ENCODE assay signal across 7 mouse cellular contexts in the genomic region with DNA sequence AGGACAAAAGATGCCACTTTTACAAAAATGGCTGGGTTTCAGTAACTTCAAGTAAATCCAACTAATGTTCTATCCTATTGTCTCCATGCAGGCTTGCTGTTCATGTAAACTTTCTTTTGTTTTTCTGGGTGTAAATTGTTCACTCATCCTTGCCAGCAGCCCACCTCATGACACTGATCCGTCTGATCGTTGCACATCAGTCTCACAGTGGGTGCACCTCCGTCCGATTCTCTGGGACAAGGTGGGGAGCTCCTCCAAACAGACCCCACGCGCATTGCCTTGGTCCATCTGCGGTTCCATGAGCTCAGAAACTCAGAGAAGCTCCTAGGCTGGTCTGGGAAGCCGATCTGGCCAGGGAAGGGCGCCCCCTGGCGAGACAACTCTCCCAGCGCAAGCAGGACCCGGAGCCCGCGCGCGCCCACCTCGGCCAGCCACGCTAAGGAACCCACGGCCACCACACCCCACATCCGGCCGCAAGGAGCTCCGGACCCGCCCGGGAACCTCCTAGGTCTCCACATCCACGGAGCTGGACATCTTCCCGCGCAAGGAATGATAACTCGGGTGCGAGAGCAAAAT. TPM values are rescaled to one million over a fixed set of nuclear protein-coding genes. Genes with fewer than 3 reads are reported as not detected.
DNase-seq lines count a peak whose midpoint lies in the region; ATAC-seq and TF ChIP-seq lines count a peak whose summit lies in the region.

No protein-coding gene starts in this region.

- ATAC-seq in embryonic facial prominence, embryonic 12.5 days (ENCODE audit: insufficient number of reproducible peaks, insufficient read depth, low FRiP score, low TSS enrichment): peak; percentile 67
- ATAC-seq in limb, embryonic 13.5 days (ENCODE audit: low FRiP score, low read depth): peak; percentile 68
- peak; percentile 74 for ATAC-seq in midbrain, embryonic 15.5 days (replicated peaks)

- TF ChIP-seq POLR2A in bone marrow, adult 2 months (IDR thresholded peaks at IDR 0.05; ENCODE audit: borderline replicate concordance, control insufficient read depth, low read depth, low read length): no peak
- no peak for TF ChIP-seq POLR2A in spleen, adult 2 months (IDR thresholded peaks at IDR 0.05; ENCODE audit: low read depth, low read length)

- 0 out of 2 replicates have a peak, but pooled peaks cover 6% of the 10 kb centered on the region for H3K27me3 ChIP-seq in embryonic facial prominence, embryonic 12.5 days
- H3K27me3 ChIP-seq in limb, embryonic 13.5 days: peaks cover 18% of the 10 kb centered on the region; the same call in 1 of the 2 replicates
- H3K27me3 ChIP-seq in midbrain, embryonic 15.5 days (replicated peaks): no peaks in the 10 kb centered on the region
- peaks cover 7% of the 10 kb centered on the region; the same call in 1 of the 2 replicates for H3K27me3 ChIP-seq in spleen, adult 2 months (ENCODE audit: control insufficient read depth, insufficient read depth, low read length)

- H3K27ac ChIP-seq in bone marrow, adult 2 months (ENCODE audit: control insufficient read depth, insufficient read depth, low read depth, low read length, poor library complexity): no peak overlapping the region
- H3K27ac ChIP-seq in embryonic facial prominence, embryonic 12.5 days: 0 out of 2 replicates have a peak overlapping the region, but pooled peaks have one; percentile 69
- peak overlapping the region; percentile 61; the same call in 1 of the 2 replicates for H3K27ac ChIP-seq in limb, embryonic 13.5 days
- H3K27ac ChIP-seq in midbrain, embryonic 15.5 days: peak overlapping the region; percentile 79
- H3K27ac ChIP-seq in spleen, adult 2 months (ENCODE audit: insufficient read depth, low read length): no peak overlapping the region; the same call in 1 of the 2 replicates

- H3K9me3 ChIP-seq in embryonic facial prominence, embryonic 12.5 days: no peaks in the 10 kb centered on the region
- H3K9me3 ChIP-seq in limb, embryonic 13.5 days: no peaks in the 10 kb centered on the region
- H3K9me3 ChIP-seq in midbrain, embryonic 15.5 days: no peaks in the 10 kb centered on the region

- H3K4me3 ChIP-seq in bone marrow, adult 2 months (replicated peaks; ENCODE audit: control insufficient read depth, low read depth, low read length): peak overlapping the region; percentile 14
- peak overlapping the region; percentile 60 for H3K4me3 ChIP-seq in embryonic facial prominence, embryonic 12.5 days
- peak overlapping the region; percentile 69 for H3K4me3 ChIP-seq in limb, embryonic 13.5 days
- H3K4me3 ChIP-seq in midbrain, embryonic 15.5 days: peak overlapping the region; percentile 79
- peak overlapping the region; percentile 57 for H3K4me3 ChIP-seq in spleen, adult 2 months (ENCODE audit: extremely low read depth, insufficient read depth, insufficient read length)

- peak; percentile 51 for TF ChIP-seq CTCF in bone marrow, adult 2 months (IDR thresholded peaks at IDR 0.05; ENCODE audit: control insufficient read depth, insufficient read depth, low read length)
- peak; percentile 37; the same call in 1 of the 2 replicates for TF ChIP-seq CTCF in spleen, adult 2 months (IDR thresholded peaks at IDR 0.05; ENCODE audit: extremely low read depth, insufficient read depth, insufficient read length, insufficient replicate concordance)

- H3K36me3 ChIP-seq in embryonic facial prominence, embryonic 12.5 days: no peaks in the 10 kb centered on the region
- H3K36me3 ChIP-seq in limb, embryonic 13.5 days: no peaks in the 10 kb centered on the region
- no peaks in the 10 kb centered on the region for H3K36me3 ChIP-seq in midbrain, embryonic 15.5 days (replicated peaks)
- H3K36me3 ChIP-seq in spleen, adult 2 months (ENCODE audit: control insufficient read depth, insufficient read depth, low read length): no peaks in the 10 kb centered on the region

- peak overlapping the region; percentile 68 for H3K9ac ChIP-seq in embryonic facial prominence, embryonic 12.5 days
- peak overlapping the region; percentile 78 for H3K9ac ChIP-seq in limb, embryonic 13.5 days
- H3K9ac ChIP-seq in midbrain, embryonic 15.5 days: peak overlapping the region; percentile 83

- WGBS in bone marrow, adult 2 months: 2% methylated on average over 29 of the region's 29 CpGs
- WGBS in embryonic facial prominence, embryonic 12.5 days: 2% methylated on average over 29 of the region's 29 CpGs
- WGBS in limb, embryonic 13.5 days: 2% methylated on average over 29 of the region's 29 CpGs
- under 1% methylated on average over 29 of the region's 29 CpGs for WGBS in midbrain, embryonic 15.5 days
- 2% methylated on average over 29 of the region's 29 CpGs for WGBS in spleen, adult 2 months

- no peaks in the 10 kb centered on the region for H3K4me1 ChIP-seq in bone marrow, adult 2 months (ENCODE audit: control insufficient read depth, insufficient read depth, low read length)
- peaks cover under 1% of the 10 kb centered on the region for H3K4me1 ChIP-seq in embryonic facial prominence, embryonic 12.5 days
- H3K4me1 ChIP-seq in limb, embryonic 13.5 days: peaks cover 43% of the 10 kb centered on the region
- H3K4me1 ChIP-seq in midbrain, embryonic 15.5 days: peaks cover 44% of the 10 kb centered on the region
- peaks cover 11% of the 10 kb centered on the region for H3K4me1 ChIP-seq in spleen, adult 2 months (ENCODE audit: control insufficient read depth, insufficient read depth, insufficient read length)

- peak overlapping the region; percentile 100 for H3K4me2 ChIP-seq in embryonic facial prominence, embryonic 12.5 days (replicated peaks)
- peak overlapping the region; percentile 100 for H3K4me2 ChIP-seq in limb, embryonic 13.5 days (replicated peaks)
- peak overlapping the region; percentile 99 for H3K4me2 ChIP-seq in midbrain, embryonic 15.5 days

- DNase-seq in heart, adult 18-20 months: peak; percentile 89 to 92
- DNase-seq in kidney, adult 18-20 months: peak; percentile 87
- peak in 1 of 2 experiments; percentile 38 for DNase-seq in spleen, adult 2 months (ENCODE audit: low read depth in 1 of 2, low spot score in 2 of 2)

RNA-seq across cellular contexts. Expression of gene Tspan18, which starts 1.0 kb away (rescaled TPM):
- polyA plus RNA-seq in bone marrow, adult 2 months (2011; ENCODE audit: insufficient read depth, insufficient read length, low replicate concordance, missing spikeins): 0.52 and 0.84 TPM in 2 replicates
- 16.1 and 16.3 TPM in 2 replicates for polyA plus RNA-seq in embryonic facial prominence, embryonic 12.5 days (2016; fragmentation: Nextera tagmentation; extraction: Ambion mirVana)
- 10 to 100 TPM; 11.7 to 13.3 TPM for total RNA-seq in heart, adult 18-20 months (2021)
- 17.2 and 19.5 TPM in 2 replicates for polyA plus RNA-seq in limb, embryonic 13.5 days (2015; fragmentation: Nextera tagmentation; extraction: Ambion mirVana)
- polyA plus RNA-seq in midbrain, embryonic 15.5 days (2015; fragmentation: Nextera tagmentation; extraction: Ambion mirVana): 20.1 and 22.6 TPM in 2 replicates
- polyA plus RNA-seq in spleen, adult 2 months (2012; rRNA removed): 10.3 and 10.6 TPM in 2 replicates

Comparison
In these comparisons a context has a peak if more than half of its experiments do, and no peak if none do; other contexts are left out.
1. H3K27ac ChIP-seq: peak in embryonic facial prominence, embryonic 12.5 days (single experiment), limb, embryonic 13.5 days (single experiment) and midbrain, embryonic 15.5 days (single experiment); none in bone marrow, adult 2 months (single experiment) and spleen, adult 2 months (single experiment).
2. H3K4me3 ChIP-seq: peak in every context shown above with its lines; median percentile 79 in midbrain, embryonic 15.5 days; 69 in limb, embryonic 13.5 days; 60 in embryonic facial prominence, embryonic 12.5 days; 57 in spleen, adult 2 months; 14 in bone marrow, adult 2 months.
3. Peak in every context shown above with its lines, with median percentiles within 50 percentile points of each other: ATAC-seq, H3K4me2 ChIP-seq and H3K9ac ChIP-seq.